Mouse (Mus musculus) limb, embryonic 15.5 days (tissue): ENCODE results near the gene Angptl2. TPM values are rescaled to one million over a fixed set of nuclear protein-coding genes. Genes with fewer than 3 reads are reported as not detected.

Experiments used
- ATAC-seq: fragments of 200-750 bp; cut with Nextera tagmentation; 2 replicates; pipeline ENCODE4 v1.8.0; 2017; ENCODE audit warnings: low read depth, moderate TSS enrichment; ENCODE audit not compliant: insufficient number of reproducible peaks, low FRiP score, low TSS enrichment
- H3K27ac ChIP-seq: fragments of 300-500 bp; sonication (generic); 2 replicates; pipeline ENCODE4 v1.5.1; 2015; ENCODE audit warnings: moderate library complexity, mild to moderate bottlenecking, inconsistent platforms
- H3K27me3 ChIP-seq: fragments of 300-500 bp; sonication (generic); 2 replicates; pipeline ENCODE4 v1.6.1; 2015; ENCODE audit warnings: inconsistent platforms
- H3K36me3 ChIP-seq: fragments of 300-500 bp; sonication (generic); 2 replicates; pipeline ENCODE4 v1.6.1; 2015; ENCODE audit warnings: inconsistent platforms
- H3K4me1 ChIP-seq: fragments of 300-500 bp; sonication (generic); 2 replicates; pipeline ENCODE4 v1.6.1; 2015; ENCODE audit warnings: inconsistent platforms
- H3K4me2 ChIP-seq: fragments of 300-500 bp; sonication (generic); 2 replicates; pipeline ENCODE4 v1.6.1; 2015; ENCODE audit warnings: mild to moderate bottlenecking, inconsistent platforms
- H3K4me3 ChIP-seq: fragments of 300-500 bp; sonication (generic); 2 replicates; pipeline ENCODE4 v1.5.1; 2015; ENCODE audit warnings: mild to moderate bottlenecking, inconsistent platforms
- H3K9ac ChIP-seq: fragments of 300-500 bp; sonication (generic); 2 replicates; pipeline ENCODE4 v1.6.1; 2015; ENCODE audit warnings: inconsistent platforms
- H3K9me3 ChIP-seq: fragments of 300-500 bp; sonication (generic); 2 replicates; pipeline ENCODE4 v1.6.1; 2016; ENCODE audit warnings: inconsistent platforms
- WGBS: fragments of 180-500 bp; shearing (Covaris S2); methylation state at CpG from one replicate; pipeline ENCODE4 v1.1.7; 2015; 5-methylcytosine and 5-hydroxymethylcytosine counted together
- polyA plus RNA-seq: library from polyadenylated mRNA; unstranded; fragments of >200 nt; fragmentation: Nextera tagmentation; extraction: Ambion mirVana; gene quantifications from 2 replicates; pipeline ENCODE4 v1.2.1, GENCODE M21; 2015

The Angptl2 gene
- polyA plus RNA-seq, 1 experiment from 2014 or later, result 112 TPM

DNA sequence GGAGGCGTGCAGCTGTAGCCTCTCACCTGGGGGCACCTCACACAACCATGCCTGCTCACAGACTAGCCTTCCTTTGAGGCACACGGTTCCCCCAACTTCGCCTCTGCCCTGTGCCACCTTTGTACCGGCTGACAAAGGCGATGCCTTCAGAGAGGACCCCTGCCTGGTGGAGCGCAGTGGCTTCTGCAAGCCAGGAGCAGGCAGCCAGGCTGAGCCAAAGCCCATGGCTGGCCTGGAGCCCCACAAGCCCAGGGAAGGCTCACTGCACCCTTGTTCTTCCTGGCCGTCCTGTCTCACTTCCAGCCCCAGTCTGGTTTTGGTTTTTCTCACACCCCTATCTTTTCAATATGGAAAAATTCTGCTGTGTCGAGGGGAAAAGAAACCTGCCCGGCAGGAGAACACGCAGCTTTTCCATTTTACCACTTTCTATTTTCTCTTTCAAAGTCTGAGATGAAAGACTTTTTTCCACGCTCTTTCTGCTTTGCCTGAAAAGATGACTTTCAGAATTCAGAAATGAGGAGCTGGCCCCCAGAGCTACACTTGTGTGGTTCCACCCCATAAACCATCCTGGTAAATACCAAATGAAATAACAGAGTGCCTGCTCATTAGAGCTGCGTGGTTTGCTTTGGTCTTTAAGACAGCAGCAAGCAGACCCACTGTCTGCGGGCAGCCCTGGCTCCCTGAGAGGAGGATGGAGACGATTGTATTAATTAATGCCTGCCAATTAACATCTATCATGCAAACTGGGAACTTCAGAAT lies 36.5 kb upstream of the Angptl2 start:
- Histone ChIP-seq H3K27ac (peak overlapping the region; percentile 92), H3K4me1 (peaks cover 44% of the 10 kb centered on the region), H3K9me3 (no peaks in the 10 kb centered on the region), H3K4me2 (no peak overlapping the region), H3K36me3 (no peaks in the 10 kb centered on the region), H3K4me3 (no peak overlapping the region), H3K9ac (no peak overlapping the region), H3K27me3 (no peaks in the 10 kb centered on the region)
- no peak for ATAC-seq
- WGBS, result 39% methylated on average over 14 of the region's 14 CpGs

DNA sequence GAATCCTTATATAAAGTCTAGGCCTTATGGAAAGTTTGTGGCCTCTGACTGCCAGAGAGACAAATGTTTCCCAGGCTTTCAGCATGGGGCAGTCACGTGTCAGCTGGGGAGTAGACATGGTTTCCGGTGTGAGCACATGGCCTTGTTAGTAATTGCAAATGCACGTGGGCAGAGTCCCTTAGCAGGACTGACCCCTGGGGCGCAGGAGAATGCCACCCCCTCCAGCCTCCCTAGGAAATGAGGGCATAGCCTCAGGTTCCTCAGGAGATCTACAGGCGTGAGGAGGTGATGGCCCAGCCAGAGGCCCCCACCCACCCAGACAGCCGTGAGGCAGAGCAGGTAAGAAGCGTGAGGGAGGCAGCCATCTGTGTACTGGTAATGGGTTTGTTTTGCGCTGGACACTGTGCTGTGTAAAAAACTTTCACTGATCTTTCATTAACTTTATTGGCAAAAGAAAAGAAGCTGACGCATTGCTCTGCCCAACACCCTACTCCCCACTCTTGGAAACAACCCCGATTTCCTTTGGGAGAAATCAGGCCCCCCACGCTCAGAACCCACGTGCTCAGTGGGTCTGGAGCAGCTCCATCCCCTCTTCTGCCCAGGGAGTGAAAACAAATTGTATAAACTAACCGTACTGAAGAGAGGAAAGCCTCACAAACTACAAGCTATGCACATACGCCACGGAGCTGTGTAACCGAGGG lies 35.8 kb upstream of the Angptl2 start:
- no peaks in the 10 kb centered on the region for H3K9me3 ChIP-seq
- H3K27ac ChIP-seq, result peak overlapping the region; percentile 92
- H3K36me3 ChIP-seq, result no peaks in the 10 kb centered on the region
- no peak overlapping the region for H3K9ac ChIP-seq
- no peak overlapping the region for H3K4me3 ChIP-seq
- 0 out of 2 replicates have a peak, but pooled peaks have one; percentile 11 for ATAC-seq
- WGBS, result 31% methylated on average over 16 of the region's 16 CpGs
- peaks cover 52% of the 10 kb centered on the region for H3K4me1 ChIP-seq
- H3K4me2 ChIP-seq, result no peak overlapping the region
- no peaks in the 10 kb centered on the region for H3K27me3 ChIP-seq

DNA sequence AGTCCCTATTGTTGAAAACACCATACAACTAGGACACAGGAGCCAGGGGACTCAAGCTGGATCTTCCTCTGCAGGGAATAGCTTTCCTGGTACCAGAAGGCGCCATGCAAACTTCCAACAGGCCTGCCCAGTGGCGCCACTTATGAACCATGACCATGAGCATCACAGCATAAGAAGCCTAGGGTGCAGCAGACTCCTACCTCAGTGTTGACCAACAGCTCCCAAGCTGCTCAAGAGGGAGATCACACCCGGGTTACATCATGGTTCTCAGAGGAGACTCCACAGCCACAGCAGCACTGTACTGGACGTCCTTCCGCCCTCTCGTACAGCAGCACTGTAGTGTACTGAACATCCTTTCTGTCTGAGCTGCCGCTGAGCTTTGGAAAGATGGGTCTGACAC lies 32.5 kb upstream of the Angptl2 start:
- H3K4me1 ChIP-seq, result peaks cover 60% of the 10 kb centered on the region
- H3K27me3 ChIP-seq, result no peaks in the 10 kb centered on the region

DNA sequence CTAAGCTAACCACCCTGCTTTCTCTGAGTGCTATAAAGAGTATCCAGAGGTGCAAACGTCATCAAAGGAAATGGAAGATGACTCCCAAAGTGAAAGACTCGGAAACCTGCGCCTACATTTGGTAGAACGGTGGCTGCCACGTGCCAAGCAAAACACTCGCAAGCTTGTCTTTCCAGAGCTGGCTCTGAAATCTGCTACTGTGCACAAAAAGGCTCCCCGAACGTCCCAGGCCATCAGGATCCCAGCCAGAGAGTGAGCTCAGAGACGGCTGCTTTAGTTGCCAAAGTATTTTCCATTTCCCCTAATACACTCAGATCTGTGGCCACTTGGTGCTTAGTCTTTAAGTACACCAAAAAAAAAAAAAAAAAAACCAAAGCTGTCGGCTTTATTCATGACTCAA lies 31.2 kb upstream of the Angptl2 start:
- Histone ChIP-seq H3K9me3 (no peaks in the 10 kb centered on the region), H3K4me2 (no peak overlapping the region), H3K4me1 (peaks cover 53% of the 10 kb centered on the region), H3K27ac (peak overlapping the region; percentile 78), H3K27me3 (no peaks in the 10 kb centered on the region), H3K9ac (no peak overlapping the region), H3K36me3 (no peaks in the 10 kb centered on the region), H3K4me3 (no peak overlapping the region)
- peak; percentile 67; the same call in 1 of the 2 replicates for ATAC-seq
- 43% methylated on average over 10 of the region's 10 CpGs for WGBS

More for the DNA sequence above, 32.5 kb upstream of the Angptl2 start:
- ATAC-seq, result no peak
- Histone ChIP-seq H3K9ac (no peak overlapping the region), H3K27ac (no peak overlapping the region), H3K4me2 (no peak overlapping the region), H3K9me3 (no peaks in the 10 kb centered on the region), H3K4me3 (no peak overlapping the region), H3K36me3 (no peaks in the 10 kb centered on the region)
- WGBS, result 93% methylated on average over 7 of the region's 7 CpGs

DNA sequence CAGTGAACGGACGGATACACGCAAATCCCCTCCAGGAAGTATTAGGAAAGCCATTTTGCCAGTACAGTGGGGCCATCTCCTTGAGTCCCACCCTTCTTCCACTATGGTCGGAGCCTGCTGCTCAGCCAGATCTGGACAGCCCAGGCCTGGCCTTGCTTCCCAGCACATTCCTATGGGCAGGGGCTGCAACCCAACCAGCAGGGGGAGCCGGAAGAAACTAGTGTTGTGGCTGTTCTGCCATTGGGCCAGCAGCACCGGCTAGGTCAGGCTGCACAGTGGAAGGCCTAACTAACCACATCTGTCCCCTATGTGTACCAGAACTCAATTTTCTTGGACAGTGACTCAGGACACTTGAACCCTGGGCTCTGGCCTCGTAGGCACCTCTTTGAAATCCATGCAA lies 30.6 kb upstream of the Angptl2 start:
- no peaks in the 10 kb centered on the region for H3K9me3 ChIP-seq
- no peak overlapping the region; the same call in 1 of the 2 replicates for H3K4me2 ChIP-seq
- H3K27ac ChIP-seq, result peak overlapping the region; percentile 78
- no peaks in the 10 kb centered on the region for H3K36me3 ChIP-seq
- peaks cover 47% of the 10 kb centered on the region for H3K4me1 ChIP-seq
- WGBS, result 59% methylated on average over 7 of the region's 7 CpGs
- H3K4me3 ChIP-seq, result no peak overlapping the region
- no peaks in the 10 kb centered on the region for H3K27me3 ChIP-seq
- ATAC-seq, result no peak
- H3K9ac ChIP-seq, result no peak overlapping the region

DNA sequence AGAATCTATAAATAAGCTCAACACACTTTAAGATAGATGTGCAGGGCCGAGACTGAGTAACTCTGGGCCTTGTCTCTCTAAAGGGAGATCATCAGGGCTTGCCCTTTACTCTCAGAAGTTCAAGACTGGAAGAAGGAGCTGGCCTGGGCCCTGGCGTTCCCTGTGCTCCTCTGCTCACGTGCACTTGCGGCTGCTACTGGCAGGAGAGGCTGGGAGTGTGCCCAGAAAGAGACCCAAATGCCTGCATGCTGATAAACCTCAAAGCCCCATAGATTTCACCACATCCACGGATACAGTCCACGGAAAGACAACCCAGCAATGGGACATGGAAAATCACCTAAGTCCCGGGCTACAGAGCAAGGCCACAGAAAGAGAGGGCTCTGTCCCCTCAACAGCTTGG lies 29.4 kb upstream of the Angptl2 start:
- Histone ChIP-seq H3K27ac (no peak overlapping the region), H3K9ac (no peak overlapping the region), H3K4me2 (no peak overlapping the region), H3K4me3 (no peak overlapping the region), H3K27me3 (no peaks in the 10 kb centered on the region), H3K4me1 (peaks cover 38% of the 10 kb centered on the region), H3K9me3 (no peaks in the 10 kb centered on the region), H3K36me3 (no peaks in the 10 kb centered on the region)
- no peak for ATAC-seq
- WGBS, result 60% methylated on average over 7 of the region's 7 CpGs

DNA sequence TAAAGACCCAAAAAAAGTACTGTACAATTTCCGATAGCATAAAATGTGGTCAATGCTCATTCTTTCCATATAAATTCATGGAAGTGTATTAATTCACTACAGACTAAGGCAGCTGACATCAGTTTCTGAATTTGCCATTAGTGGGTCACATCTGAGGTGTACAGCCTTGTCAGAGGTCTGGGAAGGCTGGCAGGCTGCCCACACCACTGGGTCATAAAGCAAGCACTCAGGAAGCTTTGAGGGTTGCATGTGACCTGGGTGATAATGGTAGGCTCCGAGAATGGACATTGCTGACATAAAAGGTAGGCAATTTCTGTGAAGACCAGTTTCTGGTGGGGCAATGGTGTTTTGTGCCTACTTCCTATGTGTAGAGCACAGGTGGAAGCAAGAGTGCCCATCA lies 28.0 kb upstream of the Angptl2 start:
- H3K9ac ChIP-seq, result no peak overlapping the region
- H3K27ac ChIP-seq, result no peak overlapping the region
- no peak overlapping the region for H3K4me3 ChIP-seq
- WGBS, result 57% methylated on average over 2 of the region's 2 CpGs
- H3K36me3 ChIP-seq, result no peaks in the 10 kb centered on the region
- H3K4me2 ChIP-seq, result no peak overlapping the region
- no peaks in the 10 kb centered on the region for H3K9me3 ChIP-seq
- no peaks in the 10 kb centered on the region for H3K27me3 ChIP-seq
- peaks cover 38% of the 10 kb centered on the region for H3K4me1 ChIP-seq
- no peak for ATAC-seq

DNA sequence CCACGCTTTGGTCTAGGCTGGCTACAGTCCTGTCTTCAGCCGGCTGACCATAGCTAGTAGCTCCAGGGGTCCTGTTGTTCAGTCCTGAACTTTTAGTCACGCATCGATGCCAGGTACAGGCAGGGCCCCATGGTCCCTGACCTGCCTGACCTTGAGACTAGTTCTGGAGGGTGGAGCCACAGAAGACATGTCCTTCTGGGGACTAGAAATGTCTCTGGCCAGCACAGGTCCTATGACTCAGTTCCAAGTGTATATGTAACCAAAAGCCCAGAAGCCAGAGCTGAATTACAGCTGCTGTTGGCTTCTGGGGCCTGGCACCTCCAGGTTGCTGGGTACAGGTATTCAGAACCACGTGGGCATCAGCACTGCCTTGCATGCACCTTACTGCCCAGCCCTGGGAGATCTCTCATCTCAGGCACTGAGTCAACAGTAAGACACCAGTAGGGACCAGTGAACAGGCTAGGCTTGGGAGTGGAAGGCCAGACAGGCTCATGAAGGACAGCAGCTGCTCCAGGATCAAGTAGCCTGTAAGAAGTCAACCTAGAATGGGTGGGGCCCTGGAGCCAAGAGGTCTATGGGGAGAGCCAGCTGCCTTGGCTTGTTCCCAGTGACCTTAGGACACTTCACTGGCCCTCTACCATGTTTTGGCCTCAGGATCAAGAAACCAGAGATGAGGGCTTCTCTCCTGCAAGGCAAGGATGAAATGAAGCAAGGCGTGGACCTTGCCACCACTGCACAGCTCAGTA lies 26.8 kb upstream of the Angptl2 start:
- 87% methylated on average over 6 of the region's 6 CpGs for WGBS
- Histone ChIP-seq H3K27ac (no peak overlapping the region), H3K9ac (no peak overlapping the region), H3K4me1 (peaks cover 41% of the 10 kb centered on the region), H3K4me3 (no peak overlapping the region), H3K4me2 (no peak overlapping the region), H3K27me3 (no peaks in the 10 kb centered on the region), H3K9me3 (no peaks in the 10 kb centered on the region), H3K36me3 (no peaks in the 10 kb centered on the region)
- no peak for ATAC-seq

DNA sequence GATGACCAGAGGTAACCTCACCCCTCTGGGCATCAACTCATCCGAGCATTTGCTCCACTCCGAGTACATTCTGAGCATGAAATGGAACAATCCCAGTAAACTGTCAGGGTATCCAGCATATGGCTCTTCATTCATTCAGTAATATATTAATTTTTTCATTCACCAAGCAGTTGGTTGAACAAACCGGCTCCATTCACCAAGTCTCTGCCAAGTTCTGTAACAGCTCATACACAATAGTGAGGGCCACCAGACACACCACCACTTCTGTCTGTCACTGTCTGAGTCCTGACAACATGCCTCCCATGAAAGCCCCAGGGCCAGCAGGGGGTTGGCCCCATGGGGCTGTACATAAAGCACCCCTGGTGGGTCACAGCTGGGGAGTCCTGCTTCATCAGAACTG lies 25.9 kb upstream of the Angptl2 start:
- no peak for ATAC-seq
- Histone ChIP-seq H3K9me3 (no peaks in the 10 kb centered on the region), H3K36me3 (no peaks in the 10 kb centered on the region), H3K4me3 (no peak overlapping the region), H3K4me2 (no peak overlapping the region), H3K27ac (no peak overlapping the region), H3K27me3 (no peaks in the 10 kb centered on the region), H3K9ac (no peak overlapping the region), H3K4me1 (peaks cover 37% of the 10 kb centered on the region)
- 94% methylated on average over 3 of the region's 3 CpGs for WGBS

DNA sequence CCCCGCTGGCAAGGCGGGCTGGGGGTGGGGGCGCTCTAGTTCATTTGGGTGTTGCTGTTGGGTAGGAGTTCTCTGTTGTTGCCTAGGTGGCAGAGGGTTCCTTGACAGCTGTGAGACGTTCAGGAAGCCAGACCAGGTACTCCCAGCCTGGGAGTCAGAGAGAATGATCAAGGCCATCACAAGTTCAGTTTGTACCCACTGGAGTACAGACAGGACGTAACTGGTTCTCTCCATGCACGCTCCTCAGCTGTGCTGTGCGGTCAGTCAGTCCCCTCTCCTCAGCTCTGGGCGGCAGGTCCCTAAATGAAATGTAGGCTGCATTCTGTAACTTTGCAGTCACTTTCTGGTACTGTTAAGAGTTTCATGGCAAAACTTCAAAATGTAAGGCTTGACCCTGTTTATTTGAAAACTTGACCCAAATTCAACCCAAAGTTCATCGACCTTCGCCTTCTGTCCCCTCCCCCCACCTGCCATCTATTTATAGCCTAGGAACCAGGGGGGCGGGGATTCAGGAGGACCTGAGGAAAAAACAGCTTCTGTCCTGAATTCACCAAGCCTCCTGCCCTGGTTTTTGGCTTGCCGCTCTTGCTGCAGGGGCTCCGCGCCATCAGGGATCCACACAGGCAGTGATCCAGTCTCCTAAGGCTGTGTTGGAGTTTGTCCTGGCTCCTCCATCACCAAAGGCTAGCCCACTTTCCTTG lies 15.4 kb upstream of the Angptl2 start:
- no peak for ATAC-seq
- no peaks in the 10 kb centered on the region for H3K36me3 ChIP-seq
- no peaks in the 10 kb centered on the region for H3K27me3 ChIP-seq
- H3K4me3 ChIP-seq, result no peak overlapping the region
- no peaks in the 10 kb centered on the region for H3K9me3 ChIP-seq
- H3K4me1 ChIP-seq, result peaks cover 24% of the 10 kb centered on the region
- WGBS, result 69% methylated on average over 14 of the region's 14 CpGs
- H3K4me2 ChIP-seq, result no peak overlapping the region
- H3K27ac ChIP-seq, result no peak overlapping the region
- H3K9ac ChIP-seq, result no peak overlapping the region

DNA sequence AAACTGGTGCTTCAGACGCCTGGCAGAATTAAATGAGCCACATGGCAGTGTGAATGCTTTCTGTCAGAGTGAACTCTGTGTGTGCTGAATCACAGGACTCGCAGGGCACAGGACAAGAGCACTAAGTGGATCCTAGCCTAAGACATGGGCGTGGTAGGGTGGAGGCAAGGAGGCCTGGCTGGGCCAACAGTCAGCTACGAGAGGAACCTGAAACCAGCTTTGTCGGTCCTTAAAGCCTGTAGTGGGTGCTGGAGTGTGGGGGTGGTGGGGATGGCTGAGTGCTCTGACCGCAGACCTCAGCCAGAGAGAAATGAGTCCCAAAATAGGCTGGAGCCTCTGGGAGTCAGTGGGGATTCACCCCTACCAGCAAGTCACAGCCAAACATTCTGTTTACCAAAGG lies 12.6 kb upstream of the Angptl2 start:
- no peak overlapping the region for H3K4me3 ChIP-seq
- H3K9me3 ChIP-seq, result no peaks in the 10 kb centered on the region
- no peak overlapping the region for H3K27ac ChIP-seq
- no peaks in the 10 kb centered on the region for H3K27me3 ChIP-seq
- 46% methylated on average over 6 of the region's 6 CpGs for WGBS
- H3K36me3 ChIP-seq, result no peaks in the 10 kb centered on the region
- peaks cover 41% of the 10 kb centered on the region for H3K4me1 ChIP-seq
- H3K9ac ChIP-seq, result no peak overlapping the region
- no peak for ATAC-seq
- no peak overlapping the region for H3K4me2 ChIP-seq
